Mouse (Mus musculus): ENCODE results near the gene Cfap300.

Cfap300 gene

DNA sequence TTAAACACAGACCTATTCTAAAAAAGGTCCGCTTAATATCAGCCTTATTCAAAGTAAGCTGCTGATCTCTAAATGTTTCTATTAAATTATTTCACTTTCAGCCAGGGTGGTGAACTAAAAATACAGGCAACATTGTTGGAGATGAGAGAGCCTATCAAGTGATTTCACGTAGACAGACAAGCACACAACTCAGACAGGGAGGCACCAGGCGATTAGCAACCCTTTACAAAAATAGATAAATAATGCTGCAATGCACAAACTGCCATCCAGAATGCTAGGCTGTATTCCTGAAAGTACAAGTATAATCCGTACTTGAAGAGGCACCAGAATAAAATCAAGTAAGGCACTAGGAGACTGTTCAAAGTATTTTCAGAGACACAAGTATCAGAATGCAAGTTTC is 58.3 kb downstream of the Cfap300 start:
- in situ Hi-C loops (cut with MboI; ENCODE audit: low sequenced_read_pairs), result no loop called here

GRCm38 (mm10) chr9:7983665-7984064 is 59.0 kb downstream of the Cfap300 start:
- in situ Hi-C loops (cut with MboI; ENCODE audit: low sequenced_read_pairs), result no loop called here

GRCm38 (mm10) chr9:7980162-7980561 is 62.5 kb downstream of the Cfap300 start:
- in situ Hi-C loops (cut with MboI; ENCODE audit: low sequenced_read_pairs), result no loop called here

- in situ Hi-C loops (cut with MboI; ENCODE audit: low sequenced_read_pairs), result no loop called here
Observed at GRCm38 (mm10) chr9:7979153-7979916, 63.3 kb downstream of the Cfap300 start.

GRCm38 (mm10) chr9:7978502-7978901 is 64.1 kb downstream of the Cfap300 start:
- in situ Hi-C loops (cut with MboI; ENCODE audit: low sequenced_read_pairs), result no loop called here

DNA sequence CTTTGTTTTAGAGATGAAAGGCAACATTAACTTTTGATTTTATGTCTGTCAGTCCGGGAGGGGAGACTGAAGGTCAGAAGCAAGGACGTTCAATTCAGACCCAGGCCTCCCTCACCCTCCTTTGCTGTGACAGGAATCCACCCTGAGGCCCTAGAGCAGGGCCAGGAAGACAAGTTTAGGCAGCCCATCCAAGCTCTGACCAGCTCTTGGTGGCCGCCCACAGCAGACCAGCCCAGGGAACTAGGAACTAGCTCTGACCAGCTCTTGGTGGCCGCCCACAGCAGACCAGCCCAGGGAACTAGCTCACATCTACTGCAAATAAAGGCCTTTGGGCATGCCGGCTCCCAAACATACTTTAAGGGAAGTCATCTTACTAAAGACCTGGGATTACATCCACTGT is 65.0 kb downstream of the Cfap300 start:
- in situ Hi-C loops (cut with MboI; ENCODE audit: low sequenced_read_pairs), result no loop called here

- in situ Hi-C loops (cut with MboI; ENCODE audit: low sequenced_read_pairs), result no loop called here
Observed at GRCm38 (mm10) chr9:7971993-7972392, 70.6 kb downstream of the Cfap300 start.

Measured in CH12F3 (cell line).